Mouse (Mus musculus) ES-E14 (cell line): ENCODE measurements around the gene Ap3b1.

Experiments used
- MAFK ChIP-seq: IDR thresholded peaks from 2 replicates; pipeline ENCODE4 v1.6.1; 2014; ENCODE audit warnings: mild to moderate bottlenecking, low read depth, low read length, inconsistent platforms; ENCODE audit not compliant: insufficient read depth
- ZNF384 ChIP-seq: IDR thresholded peaks from 2 replicates; pipeline ENCODE4 v1.6.1; 2012; ENCODE audit warnings: low read depth, low read length, inconsistent platforms

GRCm38 (mm10) chr13:94388566-94388965 lies 29.8 kb downstream of the Ap3b1 start:
- TF ChIP-seq ZNF384: no peak
- no peak for TF ChIP-seq MAFK
